Mouse (Mus musculus): Measurements from ENCODE around the gene Fam186b. TPM values are rescaled to one million over a fixed set of nuclear protein-coding genes. Genes with fewer than 3 reads are reported as not detected.

The Fam186b gene
- polyA plus RNA-seq, 1 experiment from 2014 or later: not detected

- peaks cover 25% of the 10 kb centered on the region for H3K36me3 ChIP-seq (ENCODE audit: control insufficient read depth, insufficient read depth, low read length)
- no peak for ATAC-seq (ENCODE audit: insufficient read depth, low FRiP score, low TSS enrichment)
These were observed 20.9 kb upstream of the Fam186b start for GRCm38 (mm10) chr15:99316314-99317266.

GRCm38 (mm10) chr15:99314891-99315290 lies 19.2 kb upstream of the Fam186b start:
- Histone ChIP-seq H3K4me1 (ENCODE audit: control insufficient read depth, insufficient read depth, low read length) (no peaks in the 10 kb centered on the region), H3K4me2 (ENCODE audit: low read depth) (no peak overlapping the region), H3K27ac (ENCODE audit: low read depth, low read length) (no peak overlapping the region), H3K36me3 (ENCODE audit: control insufficient read depth, insufficient read depth, low read length) (peaks cover 20% of the 10 kb centered on the region), H3K4me3 (ENCODE audit: low read depth, low read length) (no peak overlapping the region), H3K9ac (ENCODE audit: low read length) (no peak overlapping the region), H3K9me3 (ENCODE audit: control insufficient read depth, low read length) (no peaks in the 10 kb centered on the region), H3K27me3 (ENCODE audit: control insufficient read depth, insufficient read depth, low read length) (no peaks in the 10 kb centered on the region)
- WGBS: 94% methylated on average over 16 of the region's 16 CpGs
- no peak for ATAC-seq (ENCODE audit: insufficient read depth, low FRiP score, low TSS enrichment)
- DNase-seq (ENCODE audit: low spot score): no peak

More at GRCm38 (mm10) chr15:99316314-99317266, 20.9 kb upstream of the Fam186b start:
- Histone ChIP-seq H3K27ac (ENCODE audit: low read depth, low read length) (peak overlapping the region; percentile 67; the same call in 1 of the 2 replicates), H3K9ac (ENCODE audit: low read length) (peak overlapping the region; percentile 40; the same call in 1 of the 2 replicates), H3K4me2 (ENCODE audit: low read depth) (no peak overlapping the region), H3K4me3 (ENCODE audit: low read depth, low read length) (no peak overlapping the region), H3K27me3 (ENCODE audit: control insufficient read depth, insufficient read depth, low read length) (no peaks in the 10 kb centered on the region), H3K4me1 (ENCODE audit: control insufficient read depth, insufficient read depth, low read length) (no peaks in the 10 kb centered on the region), H3K9me3 (ENCODE audit: control insufficient read depth, low read length) (no peaks in the 10 kb centered on the region)
- 75% methylated on average over 16 of the region's 16 CpGs for WGBS
- peak; percentile 75 for DNase-seq (ENCODE audit: low spot score)

GRCm38 (mm10) chr15:99310617-99311016 lies 14.9 kb upstream of the Fam186b start:
- H3K36me3 ChIP-seq (ENCODE audit: control insufficient read depth, insufficient read depth, low read length): peaks cover 17% of the 10 kb centered on the region
- no peaks in the 10 kb centered on the region for H3K27me3 ChIP-seq (ENCODE audit: control insufficient read depth, insufficient read depth, low read length)
- no peak overlapping the region for H3K27ac ChIP-seq (ENCODE audit: low read depth, low read length)
- H3K4me1 ChIP-seq (ENCODE audit: control insufficient read depth, insufficient read depth, low read length): no peaks in the 10 kb centered on the region
- ATAC-seq (ENCODE audit: insufficient read depth, low FRiP score, low TSS enrichment) (no peak), DNase-seq (ENCODE audit: low spot score) (no peak)
- H3K9ac ChIP-seq (ENCODE audit: low read length): no peak overlapping the region
- WGBS: 92% methylated on average over 5 of the region's 5 CpGs
- no peak overlapping the region for H3K4me2 ChIP-seq (ENCODE audit: low read depth)
- no peaks in the 10 kb centered on the region for H3K9me3 ChIP-seq (ENCODE audit: control insufficient read depth, low read length)
- no peak overlapping the region for H3K4me3 ChIP-seq (ENCODE audit: low read depth, low read length)

- 88% methylated on average over 9 of the region's 9 CpGs for WGBS
- peaks cover 15% of the 10 kb centered on the region for H3K36me3 ChIP-seq (ENCODE audit: control insufficient read depth, insufficient read depth, low read length)
These were observed 13.9 kb upstream of the Fam186b start for GRCm38 (mm10) chr15:99309549-99309948.

GRCm38 (mm10) chr15:99307476-99307875 lies 11.8 kb upstream of the Fam186b start:
- no peak overlapping the region for H3K27ac ChIP-seq (ENCODE audit: low read depth, low read length)
- no peak overlapping the region for H3K4me3 ChIP-seq (ENCODE audit: low read depth, low read length)
- peaks cover 15% of the 10 kb centered on the region for H3K36me3 ChIP-seq (ENCODE audit: control insufficient read depth, insufficient read depth, low read length)
- H3K27me3 ChIP-seq (ENCODE audit: control insufficient read depth, insufficient read depth, low read length): no peaks in the 10 kb centered on the region
- no peak for ATAC-seq (ENCODE audit: insufficient read depth, low FRiP score, low TSS enrichment)
- H3K4me1 ChIP-seq (ENCODE audit: control insufficient read depth, insufficient read depth, low read length): no peaks in the 10 kb centered on the region
- H3K9ac ChIP-seq (ENCODE audit: low read length): no peak overlapping the region
- no peaks in the 10 kb centered on the region for H3K9me3 ChIP-seq (ENCODE audit: control insufficient read depth, low read length)
- 89% methylated on average over 9 of the region's 9 CpGs for whole genome bisulfite sequencing
- H3K4me2 ChIP-seq (ENCODE audit: low read depth): no peak overlapping the region
- no peak for DNase-seq (ENCODE audit: low spot score)

More at GRCm38 (mm10) chr15:99309549-99309948, 13.9 kb upstream of the Fam186b start:
- no peak for DNase-seq (ENCODE audit: low spot score)
- no peaks in the 10 kb centered on the region for H3K27me3 ChIP-seq (ENCODE audit: control insufficient read depth, insufficient read depth, low read length)
- H3K9me3 ChIP-seq (ENCODE audit: control insufficient read depth, low read length): no peaks in the 10 kb centered on the region
- no peak overlapping the region for H3K4me3 ChIP-seq (ENCODE audit: low read depth, low read length)
- no peaks in the 10 kb centered on the region for H3K4me1 ChIP-seq (ENCODE audit: control insufficient read depth, insufficient read depth, low read length)
- H3K4me2 ChIP-seq (ENCODE audit: low read depth): no peak overlapping the region
- H3K9ac ChIP-seq (ENCODE audit: low read length): no peak overlapping the region
- H3K27ac ChIP-seq (ENCODE audit: low read depth, low read length): no peak overlapping the region
- no peak for ATAC-seq (ENCODE audit: insufficient read depth, low FRiP score, low TSS enrichment)

GRCm38 (mm10) chr15:99296213-99296612 lies 525 bp upstream of the Fam186b start:
- Histone ChIP-seq H3K9me3 (ENCODE audit: control insufficient read depth, low read length) (no peaks in the 10 kb centered on the region), H3K36me3 (ENCODE audit: control insufficient read depth, insufficient read depth, low read length) (no peaks in the 10 kb centered on the region), H3K4me1 (ENCODE audit: control insufficient read depth, insufficient read depth, low read length) (peaks cover 2% of the 10 kb centered on the region; the same call in 1 of the 2 replicates), H3K4me3 (ENCODE audit: low read depth, low read length) (no peak overlapping the region), H3K4me2 (ENCODE audit: low read depth) (peak overlapping the region; percentile 77; the same call in 1 of the 2 replicates), H3K27ac (ENCODE audit: low read depth, low read length) (no peak overlapping the region), H3K9ac (ENCODE audit: low read length) (no peak overlapping the region), H3K27me3 (ENCODE audit: control insufficient read depth, insufficient read depth, low read length) (no peaks in the 10 kb centered on the region)
- DNase-seq (ENCODE audit: low spot score): no peak
- no peak for ATAC-seq (ENCODE audit: insufficient read depth, low FRiP score, low TSS enrichment)
- WGBS: 40% methylated on average over 5 of the region's 5 CpGs

- Histone ChIP-seq H3K9me3 (ENCODE audit: control insufficient read depth, low read length) (no peaks in the 10 kb centered on the region), H3K4me2 (ENCODE audit: low read depth) (peak within 1 kb of the TSS; percentile 77), H3K9ac (ENCODE audit: low read length) (peak within 1 kb of the TSS; percentile 77), H3K4me3 (ENCODE audit: low read depth, low read length) (peak within 1 kb of the TSS; percentile 70), H3K27me3 (ENCODE audit: control insufficient read depth, insufficient read depth, low read length) (no peaks in the 10 kb centered on the region), H3K36me3 (ENCODE audit: control insufficient read depth, insufficient read depth, low read length) (no peaks in the 10 kb centered on the region), H3K4me1 (ENCODE audit: control insufficient read depth, insufficient read depth, low read length) (peaks cover 2% of the 10 kb centered on the region; the same call in 1 of the 2 replicates), H3K27ac (ENCODE audit: low read depth, low read length) (peak within 1 kb of the TSS; percentile 75)
- DNase-seq (ENCODE audit: low spot score): peak; percentile 94
- under 1% methylated on average over 51 of the region's 64 CpGs for WGBS
- peak; percentile 95 for ATAC-seq (ENCODE audit: insufficient read depth, low FRiP score, low TSS enrichment)
These were observed 794 bp downstream of the Fam186b start, which contains the start of gene Prpf40b for GRCm38 (mm10) chr15:99294813-99295374. Gene Prpf40b, plus strand, starts transcription at chr15:99295087.

- no peaks in the 10 kb centered on the region for H3K27me3 ChIP-seq (ENCODE audit: control insufficient read depth, insufficient read depth, low read length)
- DNase-seq (ENCODE audit: low spot score) (no peak), ATAC-seq (ENCODE audit: insufficient read depth, low FRiP score, low TSS enrichment) (no peak)
- peak overlapping the region; percentile 77 for H3K9ac ChIP-seq (ENCODE audit: low read length)
- H3K36me3 ChIP-seq (ENCODE audit: control insufficient read depth, insufficient read depth, low read length): no peaks in the 10 kb centered on the region
- H3K27ac ChIP-seq (ENCODE audit: low read depth, low read length): no peak overlapping the region
- peaks cover 2% of the 10 kb centered on the region; the same call in 1 of the 2 replicates for H3K4me1 ChIP-seq (ENCODE audit: control insufficient read depth, insufficient read depth, low read length)
- H3K9me3 ChIP-seq (ENCODE audit: control insufficient read depth, low read length): no peaks in the 10 kb centered on the region
- 35% methylated on average over 16 of the region's 16 CpGs for WGBS
- peak overlapping the region; percentile 70 for H3K4me3 ChIP-seq (ENCODE audit: low read depth, low read length)
- peak overlapping the region; percentile 77 for H3K4me2 ChIP-seq (ENCODE audit: low read depth)
These were observed 1.4 kb downstream of the Fam186b start for GRCm38 (mm10) chr15:99294287-99294686.
